Mouse (Mus musculus) gastrocnemius, adult 2 months (tissue): ENCODE data around the gene Cstb. TPM values are rescaled to one million over a fixed set of nuclear protein-coding genes. Genes with fewer than 3 reads are reported as not detected.
A peak's percentile ranks its signal among the peaks of the same experiment; 100 is the strongest.

ENCODE experiments used
- DNase-seq: peaks from one replicate; pipeline ENCODE4 v3.0.0; 2022
- H3K27ac ChIP-seq: fragments of 200-600 bp; 2 replicates; pipeline ENCODE4 v1.8.1; 2022; ENCODE audit warnings: mild to moderate bottlenecking
- H3K4me3 ChIP-seq: fragments of 200-600 bp; 2 replicates; pipeline ENCODE4 v1.8.1; 2022; ENCODE audit warnings: mild to moderate bottlenecking, moderate library complexity
- CTCF ChIP-seq: fragments of 200-600 bp; IDR thresholded peaks from 2 replicates; pipeline ENCODE4 v1.8.1; 2022; ENCODE audit warnings: antibody characterized with exemption, mild to moderate bottlenecking, moderate library complexity
- intact Hi-C: fragments of 180-260 bp; cut with DNase I; formaldehyde crosslinking; loops from one replicate; pipeline ENCODE4 v1.15.1; 2025
- total RNA-seq, 2 experiments: library from RNA; stranded (reverse); gene quantifications; 2 replicates each; pipeline ENCODE4 v1.2.3; 2021

Gene Cstb
- total RNA-seq, 2 experiments from 2014 or later, result 11.9 to 15.3 TPM

DNA sequence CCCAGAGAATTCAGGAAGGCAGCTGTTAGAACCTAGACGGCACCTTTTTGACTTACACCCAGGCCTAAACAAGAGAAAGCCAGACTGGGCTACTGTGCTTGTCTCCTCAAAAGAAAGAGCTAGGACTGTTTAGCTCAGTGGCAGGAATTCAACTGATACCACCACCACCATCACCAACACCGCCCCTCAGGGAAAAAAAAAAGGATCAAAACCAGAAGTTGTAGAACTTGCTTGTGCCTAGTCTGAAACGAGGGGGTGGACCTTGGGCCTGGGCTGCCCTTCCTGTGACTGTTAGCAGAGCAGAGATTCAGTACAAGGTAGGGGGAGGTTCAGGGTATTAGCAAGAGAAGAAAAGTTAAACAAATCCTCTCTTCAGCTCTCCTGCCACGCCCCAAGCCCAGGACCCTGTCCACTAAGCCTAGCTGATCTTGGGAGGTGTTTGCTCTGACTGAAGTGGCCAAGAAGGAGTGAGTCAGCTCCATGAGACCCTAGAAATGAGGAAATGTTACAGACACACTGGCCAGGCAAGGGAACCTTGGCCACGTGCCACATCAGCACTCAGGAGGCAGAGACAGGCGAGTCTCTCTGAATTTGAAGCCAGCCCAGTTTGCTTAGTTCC, 757 bp downstream of the Cstb start:
- intact Hi-C loops, result no loop called here
- Histone ChIP-seq H3K4me3 (peak overlapping the region; percentile 89), H3K27ac (peak overlapping the region; percentile 89)
- DNase-seq, result peak; percentile 45
- TF ChIP-seq CTCF, result no peak

DNA sequence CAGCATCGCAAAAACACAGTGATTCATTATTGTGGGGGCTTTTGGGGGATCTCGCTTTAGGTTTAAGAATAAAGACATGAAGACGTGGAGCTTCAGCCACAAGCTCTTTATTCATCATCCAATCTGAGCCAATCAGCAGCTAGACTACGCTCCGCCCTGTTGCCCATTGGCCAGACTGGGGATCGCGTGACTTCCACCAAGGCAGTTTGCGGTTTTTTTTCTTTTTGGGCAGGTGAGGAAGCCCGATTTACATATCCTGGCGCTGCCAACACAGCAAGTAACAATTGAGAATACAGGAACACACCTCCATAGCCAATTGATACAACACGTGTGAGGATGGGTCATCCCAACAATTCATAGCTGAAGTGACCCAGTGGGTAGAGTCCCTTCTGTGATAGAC, 2.6 kb downstream of the Cstb start:
- TF ChIP-seq CTCF, result no peak
- H3K27ac ChIP-seq, result no peak overlapping the region
- intact Hi-C loops, result no loop called here
- H3K4me3 ChIP-seq, result no peak overlapping the region
- DNase-seq, result no peak

DNA sequence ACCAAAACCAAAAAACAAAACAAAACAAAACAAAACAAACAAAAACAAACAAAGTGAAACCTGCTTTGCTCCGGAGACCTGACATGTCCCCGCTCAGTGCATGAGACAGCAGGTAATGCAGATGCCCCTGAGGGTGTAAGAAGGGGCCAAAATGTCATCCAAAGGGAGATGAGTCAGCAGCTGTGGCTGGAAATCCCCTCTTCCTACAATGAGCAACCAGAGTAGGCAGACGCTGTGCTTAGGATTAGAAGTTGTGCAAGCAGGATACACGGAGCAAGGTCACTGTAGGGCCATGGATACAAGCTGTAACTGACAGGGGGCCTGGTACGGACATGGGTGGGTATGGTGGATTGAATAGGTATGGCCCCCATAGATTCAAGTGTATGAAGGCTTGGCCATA, 3.7 kb downstream of the Cstb start:
- DNase-seq, result no peak
- no peak overlapping the region for H3K27ac ChIP-seq
- no peak for TF ChIP-seq CTCF
- no peak overlapping the region for H3K4me3 ChIP-seq
- intact Hi-C loops, result no loop called here

DNA sequence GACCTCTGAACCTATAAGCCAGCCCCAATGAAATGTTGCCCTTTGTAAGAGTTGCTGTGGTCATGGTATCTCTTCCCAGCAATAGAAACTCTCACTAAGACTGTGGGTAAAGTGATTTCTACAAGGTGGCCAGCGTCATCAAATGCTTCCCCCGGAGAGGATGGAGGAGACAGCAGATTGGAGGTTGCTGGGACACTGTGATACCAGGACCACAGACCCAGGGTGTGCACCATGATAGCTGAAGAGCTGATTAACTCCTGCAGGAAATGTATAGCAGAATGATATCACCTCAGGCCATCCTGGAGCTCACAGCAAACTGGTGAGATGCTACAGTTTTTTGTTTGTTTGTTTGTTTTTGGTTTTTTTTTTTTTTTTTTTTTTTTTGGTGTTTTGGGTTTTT, 4.3 kb downstream of the Cstb start:
- H3K27ac ChIP-seq, result no peak overlapping the region
- intact Hi-C loops, result no loop called here
- no peak overlapping the region for H3K4me3 ChIP-seq
- DNase-seq, result no peak
- TF ChIP-seq CTCF, result no peak

DNA sequence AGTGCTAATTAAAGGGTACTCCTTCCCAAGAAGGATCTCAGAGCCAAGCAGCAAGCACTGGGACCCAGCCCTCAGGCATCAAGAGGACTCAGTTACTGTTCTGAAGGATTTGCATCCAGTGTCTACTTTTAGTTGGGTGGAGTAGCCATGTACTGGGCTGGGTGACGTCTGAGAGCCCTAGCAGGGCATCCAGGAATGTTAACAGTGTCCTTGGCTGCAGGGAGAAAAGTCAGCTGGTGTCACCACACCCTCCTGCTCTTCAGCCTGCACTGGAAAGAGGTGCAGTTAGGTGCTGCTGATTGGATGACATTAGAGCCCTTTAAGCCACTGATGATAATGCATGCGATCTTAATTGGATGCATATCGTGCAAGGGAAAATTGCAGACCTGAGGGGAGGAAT, 7.4 kb downstream of the Cstb start:
- Histone ChIP-seq H3K4me3 (no peak overlapping the region), H3K27ac (no peak overlapping the region)
- intact Hi-C loops, result no loop called here
- TF ChIP-seq CTCF, result no peak
- DNase-seq, result no peak

DNA sequence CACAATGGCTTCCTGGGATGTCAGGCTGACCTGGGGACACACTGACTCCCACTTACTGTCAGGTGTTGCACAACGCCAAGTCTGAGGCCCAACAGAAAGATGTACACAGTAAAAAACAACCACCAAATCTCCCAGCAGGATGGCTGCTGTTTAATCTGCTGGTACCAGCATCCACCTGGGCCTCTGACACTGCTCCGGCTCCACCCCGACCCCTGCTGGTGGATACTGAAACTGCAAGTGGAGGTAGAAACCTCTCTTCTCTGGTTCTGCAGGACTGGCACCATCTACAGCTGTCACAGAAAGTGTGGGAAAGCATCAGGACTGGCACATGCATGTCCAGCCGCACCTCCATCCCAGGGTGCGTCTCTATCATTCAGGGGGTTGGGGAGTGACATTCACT, 12.6 kb downstream of the Cstb start:
- intact Hi-C loops, result loop anchor here (5.0 kb wide), 1 partner anchor 49 kb away; no protein-coding TSS in a partner anchor
- DNase-seq, result peak; percentile 80
- no peak overlapping the region for H3K27ac ChIP-seq
- peak; percentile 97 for TF ChIP-seq CTCF
- no peak overlapping the region for H3K4me3 ChIP-seq

DNA sequence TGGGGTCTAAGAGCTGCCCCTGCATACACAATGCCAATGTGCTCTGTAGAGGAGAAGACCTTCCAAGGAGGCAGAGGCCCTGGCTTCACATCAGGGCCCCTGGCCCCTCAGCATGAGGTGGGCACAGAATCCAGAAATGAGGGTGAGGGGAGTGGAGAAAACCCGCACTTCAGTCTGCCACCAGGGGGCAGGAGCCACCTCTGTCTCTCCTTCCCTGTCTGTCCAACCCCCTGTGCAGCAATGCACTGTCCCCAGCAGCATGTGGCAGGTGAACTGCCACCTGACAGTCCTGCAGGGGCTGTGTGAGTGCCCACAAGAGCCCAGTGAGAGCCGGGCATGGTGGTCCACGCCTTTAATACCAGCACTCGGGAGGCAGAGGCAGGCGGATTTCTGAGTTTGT, 14.1 kb downstream of the Cstb start:
- intact Hi-C loops, result loop anchor here (5.0 kb wide), 1 partner anchor 48 kb away; no protein-coding TSS in a partner anchor
- no peak for DNase-seq
- H3K27ac ChIP-seq, result no peak overlapping the region
- H3K4me3 ChIP-seq, result no peak overlapping the region
- TF ChIP-seq CTCF, result peak; percentile 50

DNA sequence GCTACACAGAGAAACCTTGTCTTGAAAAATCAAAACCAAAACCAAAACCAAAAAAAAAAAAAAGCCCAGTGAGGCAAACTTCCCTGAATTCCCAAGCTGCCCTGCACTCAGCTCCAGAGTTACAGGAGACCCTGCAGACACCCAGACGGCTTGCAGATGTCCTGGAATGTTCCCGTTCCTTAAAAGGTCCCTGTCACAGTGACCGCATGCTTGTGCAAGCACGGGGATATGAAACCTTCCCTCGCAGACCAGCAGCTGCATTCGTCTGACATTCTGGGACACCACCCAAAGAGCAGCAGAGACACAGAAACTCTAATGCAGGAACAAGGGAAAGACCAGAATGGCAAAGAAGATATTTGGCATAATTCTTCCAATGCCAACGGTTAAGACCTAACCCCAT, 14.5 kb downstream of the Cstb start:
- TF ChIP-seq CTCF, result no peak
- no peak for DNase-seq
- intact Hi-C loops, result loop anchor here (5.0 kb wide), 1 partner anchor 47 kb away; no protein-coding TSS in a partner anchor
- Histone ChIP-seq H3K27ac (no peak overlapping the region), H3K4me3 (no peak overlapping the region)

DNA sequence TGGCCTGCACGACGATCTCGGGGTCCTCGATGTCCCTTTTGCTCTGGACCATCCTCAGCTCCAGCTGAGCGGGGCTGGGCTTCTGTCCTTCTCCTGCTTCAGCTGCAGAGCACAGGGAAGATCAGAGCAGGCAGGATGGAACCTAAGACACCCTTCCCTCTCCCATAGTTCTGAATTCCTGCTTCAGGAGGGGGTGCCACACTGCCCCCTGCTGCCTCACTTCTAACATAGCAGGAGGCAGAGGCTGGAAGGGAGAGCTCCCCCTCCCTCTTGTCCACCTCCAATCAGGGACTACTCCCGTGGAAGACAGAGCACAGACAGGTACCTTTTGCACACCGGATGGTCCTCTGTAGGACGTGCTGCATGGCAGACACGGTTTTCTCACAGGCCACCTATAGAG, 15.3 kb downstream of the Cstb start:
- no peak overlapping the region for H3K4me3 ChIP-seq
- TF ChIP-seq CTCF, result peak; percentile 73
- no peak for DNase-seq
- no peak overlapping the region for H3K27ac ChIP-seq
- intact Hi-C loops, result no loop called here

DNA sequence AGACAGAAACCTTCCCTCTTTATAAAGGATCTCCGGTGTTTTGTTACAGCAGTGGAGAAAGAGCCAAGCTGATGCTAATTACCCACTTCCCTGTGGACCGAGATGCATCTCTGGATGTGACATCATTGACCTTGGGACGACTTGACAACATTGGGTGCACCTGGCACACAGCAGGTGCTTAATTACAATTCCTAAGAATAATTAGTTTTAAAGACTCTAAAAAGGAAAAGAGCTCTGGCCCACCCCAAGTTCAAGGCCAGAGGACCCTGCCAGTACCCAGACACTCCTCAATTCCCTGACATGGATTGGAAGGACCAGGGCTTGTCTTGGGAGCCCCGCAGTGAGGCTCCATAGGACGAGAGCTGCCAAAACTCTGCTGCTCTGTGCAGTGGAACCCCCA, 16.1 kb downstream of the Cstb start:
- Histone ChIP-seq H3K4me3 (no peak overlapping the region), H3K27ac (no peak overlapping the region)
- DNase-seq, result no peak
- no peak for TF ChIP-seq CTCF
- intact Hi-C loops, result no loop called here

DNA sequence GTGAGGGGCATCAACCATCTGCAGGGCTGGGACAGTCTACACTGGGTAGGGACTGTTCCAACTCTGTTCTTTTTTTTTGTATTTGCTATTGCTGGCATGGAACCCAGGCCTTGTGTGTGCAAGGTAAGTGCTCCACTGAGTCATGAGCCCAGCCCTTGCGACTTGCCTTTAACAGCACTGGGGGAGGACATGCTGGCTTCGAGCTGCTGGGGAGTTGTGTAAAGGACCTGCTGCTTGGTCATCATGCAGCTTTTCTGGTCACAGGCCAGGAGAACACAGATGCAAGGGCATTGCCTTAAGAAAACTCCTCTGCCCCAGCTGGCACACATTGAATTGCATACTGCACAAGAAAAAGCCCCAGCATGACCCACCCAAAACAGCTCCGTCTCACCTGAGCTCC, 16.8 kb downstream of the Cstb start:
- intact Hi-C loops, result no loop called here
- DNase-seq, result no peak
- Histone ChIP-seq H3K4me3 (no peak overlapping the region), H3K27ac (no peak overlapping the region)
- no peak for TF ChIP-seq CTCF

DNA sequence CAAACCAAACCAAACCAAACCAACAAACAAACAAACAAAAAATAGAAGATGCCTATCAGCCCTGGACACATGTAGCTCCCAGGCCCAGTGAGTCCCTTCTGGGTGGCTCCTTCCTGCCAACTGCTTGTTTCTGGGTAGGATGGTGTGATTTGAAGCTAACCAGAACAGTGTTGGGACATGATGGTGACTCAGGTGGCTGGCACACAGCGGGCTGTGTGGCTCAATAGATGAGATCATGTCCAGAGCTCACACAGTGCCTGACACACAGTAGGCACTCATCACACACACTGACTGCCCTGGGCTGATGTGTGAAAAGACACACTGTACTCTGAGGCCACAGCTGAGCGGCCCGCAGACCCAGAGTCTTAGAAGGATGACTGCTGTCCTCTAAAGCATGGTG, 20.7 kb downstream of the Cstb start:
- Histone ChIP-seq H3K27ac (no peak overlapping the region), H3K4me3 (no peak overlapping the region)
- TF ChIP-seq CTCF, result no peak
- intact Hi-C loops, result no loop called here
- no peak for DNase-seq

DNA sequence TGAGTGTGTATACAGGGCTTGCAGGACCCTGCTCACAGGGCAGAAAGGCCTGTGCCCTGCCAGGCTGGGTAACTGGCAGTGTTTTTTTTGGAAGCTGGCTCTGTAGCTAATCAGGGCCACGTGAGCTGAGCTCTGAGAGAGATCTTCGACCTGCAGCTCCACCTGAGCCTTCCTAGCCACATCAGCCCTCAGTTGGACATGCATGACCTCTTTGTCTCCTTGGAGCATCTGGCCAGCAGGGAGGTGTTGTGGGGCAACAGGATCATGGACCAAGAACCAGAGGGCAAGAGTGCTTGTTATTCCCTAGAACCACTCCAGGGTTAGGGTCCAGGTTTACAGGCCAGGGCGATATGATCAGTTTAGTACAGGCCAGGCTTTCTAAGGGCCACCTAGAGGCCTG, 21.9 kb downstream of the Cstb start:
- Histone ChIP-seq H3K4me3 (no peak overlapping the region), H3K27ac (no peak overlapping the region)
- DNase-seq, result no peak
- no peak for TF ChIP-seq CTCF
- intact Hi-C loops, result no loop called here

DNA sequence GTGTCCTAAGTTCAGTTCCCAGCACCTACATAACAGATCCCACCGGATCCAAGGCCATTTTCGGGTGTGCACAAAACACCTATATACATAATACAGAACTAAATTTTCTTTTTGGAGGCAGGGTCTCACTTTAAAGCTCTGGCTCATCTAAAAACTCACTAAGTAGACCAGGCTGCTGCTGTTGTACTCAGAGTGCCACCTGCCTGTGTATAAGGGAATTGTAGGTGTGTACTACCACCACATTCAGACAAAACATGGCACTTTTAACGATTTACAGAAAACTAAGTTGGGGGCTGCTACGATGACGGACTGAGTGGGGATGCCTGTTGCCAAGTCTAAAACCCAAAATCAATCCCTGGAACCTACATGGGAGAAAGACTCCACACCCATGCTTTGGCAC, 25.3 kb downstream of the Cstb start:
- intact Hi-C loops, result no loop called here
- no peak overlapping the region for H3K4me3 ChIP-seq
- peak; percentile 9; the same call in 1 of the 2 replicates for TF ChIP-seq CTCF

DNA sequence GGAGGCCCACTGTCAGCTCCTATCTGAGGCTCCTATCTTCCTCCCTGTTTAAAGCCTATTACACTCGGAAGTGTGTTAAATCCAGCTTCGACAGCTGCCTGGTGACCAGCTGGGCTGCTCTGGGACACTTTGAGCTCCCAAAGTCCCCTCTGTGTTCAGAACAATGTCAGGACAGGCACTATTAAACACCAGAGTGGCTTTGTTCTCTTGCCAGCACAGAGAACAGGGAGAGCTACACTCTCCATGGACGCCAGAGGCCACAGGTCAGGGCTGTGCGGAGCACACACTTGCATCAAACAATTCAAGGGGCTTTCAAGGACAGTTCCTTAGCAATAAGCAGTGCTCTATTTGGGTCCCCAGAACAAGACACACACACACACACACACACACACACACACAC, 27.2 kb downstream of the Cstb start:
- no peak for DNase-seq

More for the DNA sequence above, 25.3 kb downstream of the Cstb start:
- no peak overlapping the region for H3K27ac ChIP-seq
- DNase-seq, result no peak

More for the DNA sequence above, 27.2 kb downstream of the Cstb start:
- TF ChIP-seq CTCF, result no peak
- no peak overlapping the region for H3K27ac ChIP-seq
- no peak overlapping the region for H3K4me3 ChIP-seq
- intact Hi-C loops, result no loop called here
